Mouse (Mus musculus) myocyte (in vitro differentiated cells): Measurements from ENCODE around the gene Fabp7.

Experiments used
- CEBPB ChIP-seq: IDR thresholded peaks from 2 replicates; pipeline ENCODE4 v1.6.1; 2011; ENCODE audit warnings: mild to moderate bottlenecking, moderate library complexity; ENCODE audit not compliant: poor library complexity, insufficient read depth, severe bottlenecking
- E2F4 ChIP-seq: IDR thresholded peaks from one replicate; pipeline ENCODE4 v1.6.1; 2011; ENCODE audit warnings: mild to moderate bottlenecking, control low read depth, moderate library complexity; ENCODE audit not compliant: insufficient read depth
- MAX ChIP-seq: IDR thresholded peaks from one replicate; pipeline ENCODE4 v1.6.1; 2011; ENCODE audit warnings: low read depth, mild to moderate bottlenecking, control low read depth
- MYOD1 ChIP-seq, 3 experiments: IDR thresholded peaks; one replicate each; pipeline ENCODE4 v1.6.1; 2011; ENCODE audit warnings: control low read depth in 2 of 3, low read depth in 2 of 3, mild to moderate bottlenecking in 2 of 3, moderate library complexity in 1 of 3; ENCODE audit not compliant: insufficient read length in 2 of 3, control insufficient read depth in 1 of 3
- MYOG ChIP-seq, 3 experiments: IDR thresholded peaks; one replicate each; pipeline ENCODE4 v1.6.1; 2011; ENCODE audit warnings: control low read depth in 2 of 3, low read depth in 2 of 3, mild to moderate bottlenecking in 2 of 3; ENCODE audit not compliant: insufficient read length in 2 of 3, control insufficient read depth in 1 of 3, insufficient read depth in 1 of 3
- POLR2A ChIP-seq: IDR thresholded peaks from one replicate; pipeline ENCODE4 v1.6.1; 2011; ENCODE audit warnings: low read depth, mild to moderate bottlenecking, control low read depth, moderate library complexity; ENCODE audit not compliant: insufficient read length
- POLR2AphosphoS2 ChIP-seq: IDR thresholded peaks from one replicate; pipeline ENCODE4 v1.6.1; 2011; ENCODE audit warnings: low read depth, control low read depth; ENCODE audit not compliant: insufficient read length
- SRF ChIP-seq: IDR thresholded peaks from one replicate; pipeline ENCODE4 v1.6.1; 2011; ENCODE audit warnings: low read depth; ENCODE audit not compliant: control insufficient read depth, insufficient read length
- TCF12 ChIP-seq: IDR thresholded peaks from one replicate; pipeline ENCODE4 v1.6.1; 2011; ENCODE audit warnings: mild to moderate bottlenecking, control low read depth; ENCODE audit not compliant: poor library complexity, insufficient read depth, severe bottlenecking
- TCF3 ChIP-seq: IDR thresholded peaks from one replicate; pipeline ENCODE4 v1.6.1; 2011; ENCODE audit warnings: low read depth, control low read depth; ENCODE audit not compliant: insufficient read length
- USF1 ChIP-seq: IDR thresholded peaks from one replicate; pipeline ENCODE4 v1.6.1; 2011; ENCODE audit warnings: low read depth, mild to moderate bottlenecking, control low read depth, moderate library complexity

DNA sequence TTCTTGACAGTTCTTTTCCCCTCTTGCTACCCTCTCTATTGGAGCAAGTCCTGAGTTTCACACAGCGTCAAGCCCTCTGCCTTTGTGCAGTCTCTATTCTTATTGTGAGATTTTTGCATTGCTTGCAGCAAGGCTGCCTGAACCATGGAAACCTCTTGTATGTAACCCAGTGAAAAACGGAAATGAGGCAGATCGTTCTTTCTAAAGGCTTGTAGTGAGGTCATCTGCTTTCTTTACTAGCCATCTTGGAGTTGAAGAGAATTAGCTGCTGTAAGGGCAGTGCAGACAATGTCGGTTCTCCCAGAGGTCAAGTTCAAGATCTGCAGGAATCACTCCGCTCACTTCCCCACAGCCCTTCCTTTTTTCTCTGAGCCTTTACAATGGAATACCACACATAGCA lies 44.0 kb downstream of the Fabp7 start:
- TF ChIP-seq TCF12 (no peak), POLR2A (no peak), MAX (no peak), USF1 (no peak), SRF (no peak), E2F4 (no peak), TCF3 (no peak), MYOG (IDR thresholded peaks at IDR 0.05; ENCODE audit: control insufficient read depth in 1 of 3, insufficient read depth in 1 of 3, insufficient read length in 2 of 3, low read depth in 2 of 3) (no peak), CEBPB (no peak), MYOD1 (IDR thresholded peaks at IDR 0.05; ENCODE audit: control insufficient read depth in 1 of 3, insufficient read length in 2 of 3, low read depth in 2 of 3) (no peak), POLR2AphosphoS2 (no peak)
